Mouse (Mus musculus) kidney, adult 9 months (tissue): ENCODE measurements at regions not wholly inside any gene's neighbourhood (a gene's known extent, or its start where the extent isn't known, plus 50 kb on each side); places are given as distances from the start of the nearest gene placed in this dataset.

Experiments
- DNase-seq: peaks from one replicate; pipeline ENCODE4 v3.0.0; 2022

DNA sequence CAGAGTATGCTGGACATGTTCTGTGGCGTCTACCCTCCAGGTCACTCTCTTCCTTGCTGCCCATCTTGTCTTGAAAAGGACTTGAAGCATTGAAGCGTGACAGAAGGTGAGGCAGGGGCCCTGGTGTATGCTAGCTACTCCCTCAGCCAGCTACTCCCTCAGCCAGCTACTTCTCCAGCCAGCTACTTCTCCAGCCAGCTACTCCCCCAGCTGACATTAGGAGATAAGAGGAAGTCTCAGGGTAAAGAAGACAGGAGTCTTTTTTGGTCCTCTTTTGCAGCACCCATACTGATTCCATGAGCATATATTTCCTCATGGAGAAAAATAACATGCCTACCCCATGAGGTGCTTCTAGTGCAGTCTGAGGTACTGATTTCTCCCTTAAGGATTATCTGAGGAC lies 111.6 kb upstream of the Irf2bp2 start:
- DNase-seq, result no peak

- DNase-seq, result no peak
Measured at GRCm38 (mm10) chr8:126704706-126705105, 110.9 kb upstream of the Irf2bp2 start.

- DNase-seq, result no peak
Measured at GRCm38 (mm10) chr8:126703546-126703945, 109.8 kb upstream of the Irf2bp2 start.

GRCm38 (mm10) chr8:126702294-126702693 lies 108.5 kb upstream of the Irf2bp2 start:
- DNase-seq, result no peak

GRCm38 (mm10) chr8:126699389-126699775 lies 105.6 kb upstream of the Irf2bp2 start:
- no peak for DNase-seq

DNA sequence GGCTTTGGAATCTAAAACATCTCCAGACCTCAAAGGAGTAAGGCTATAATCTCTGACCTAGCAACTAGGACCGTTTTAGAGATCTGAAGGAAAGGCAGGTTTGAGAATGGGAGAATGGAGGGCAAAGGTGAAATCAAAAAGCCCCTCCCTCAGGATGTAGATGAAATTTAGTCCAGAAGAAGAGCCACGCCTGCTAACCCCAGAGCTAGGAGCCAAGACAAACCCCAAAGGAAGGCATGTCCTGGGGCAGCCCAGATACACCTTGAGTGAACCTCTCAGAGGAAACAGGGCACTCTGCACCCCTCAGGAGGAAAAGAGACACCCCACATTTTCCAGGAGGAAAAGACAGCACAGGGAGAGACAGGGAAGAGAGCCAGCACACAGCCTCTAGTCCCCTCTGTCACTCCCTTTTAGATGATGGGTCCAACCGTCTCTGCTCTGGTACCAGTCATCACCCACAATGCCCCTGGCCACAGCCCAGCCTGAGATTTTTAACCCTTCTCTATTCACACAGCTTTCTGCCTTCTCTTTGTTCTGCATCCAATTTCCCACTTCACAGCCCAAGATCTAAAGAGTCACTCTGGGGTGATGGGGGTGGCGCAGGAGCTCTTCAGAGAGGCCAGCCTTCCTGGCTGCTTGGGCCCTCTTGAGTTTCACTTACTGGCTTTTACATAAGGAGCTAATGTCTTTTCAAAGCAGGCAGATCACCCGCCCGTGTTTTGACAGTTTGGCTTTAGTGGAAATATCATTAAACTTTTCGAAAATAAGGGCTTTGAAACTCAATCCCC lies 105.0 kb upstream of the Irf2bp2 start:
- no peak for DNase-seq

- no peak for DNase-seq
Measured at GRCm38 (mm10) chr8:126696346-126697010, 102.7 kb upstream of the Irf2bp2 start.

DNA sequence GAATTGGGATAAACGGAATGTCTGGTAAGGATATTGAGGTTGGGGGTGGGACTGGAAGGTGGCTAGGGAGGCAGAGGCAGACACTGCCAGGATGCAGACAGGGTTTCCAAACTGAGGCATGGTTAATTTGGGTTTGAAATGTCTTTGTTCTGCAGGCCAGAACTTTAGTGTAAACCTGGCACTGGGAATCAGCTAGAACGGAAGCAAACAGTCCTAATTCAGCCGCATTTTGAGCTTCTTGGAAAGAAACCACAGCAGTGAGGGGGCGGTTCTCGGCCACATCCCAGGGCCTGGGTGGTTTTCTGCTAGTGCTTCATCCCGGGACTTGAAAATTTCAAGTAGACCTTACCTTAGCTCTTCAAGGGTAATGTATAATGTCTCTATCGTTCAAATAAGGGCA lies 100.6 kb upstream of the Irf2bp2 start:
- DNase-seq, result no peak

- no peak for DNase-seq
Measured at GRCm38 (mm10) chr8:126693642-126694041, 99.9 kb upstream of the Irf2bp2 start.

DNA sequence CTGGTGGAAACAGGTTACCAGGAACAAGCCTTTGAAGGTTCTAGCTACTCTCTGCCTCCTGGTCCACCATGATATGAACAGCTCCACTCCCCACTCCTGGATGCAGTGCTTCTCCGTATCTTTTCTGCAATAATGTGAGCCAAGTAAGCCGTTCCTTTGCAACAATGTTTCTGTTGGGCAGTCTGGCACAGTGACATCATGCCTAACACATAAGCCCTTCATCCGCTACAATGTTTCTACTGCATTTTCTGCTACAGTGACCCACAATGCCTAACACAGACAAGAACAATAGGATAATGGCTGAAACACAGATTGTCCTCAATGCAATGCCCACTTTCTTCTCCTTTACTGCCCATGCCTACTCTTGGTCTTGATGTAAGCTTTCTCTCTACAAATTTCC lies 98.9 kb upstream of the Irf2bp2 start:
- no peak for DNase-seq

GRCm38 (mm10) chr8:126692263-126692662 lies 98.5 kb upstream of the Irf2bp2 start:
- DNase-seq, result peak; percentile 73

DNA sequence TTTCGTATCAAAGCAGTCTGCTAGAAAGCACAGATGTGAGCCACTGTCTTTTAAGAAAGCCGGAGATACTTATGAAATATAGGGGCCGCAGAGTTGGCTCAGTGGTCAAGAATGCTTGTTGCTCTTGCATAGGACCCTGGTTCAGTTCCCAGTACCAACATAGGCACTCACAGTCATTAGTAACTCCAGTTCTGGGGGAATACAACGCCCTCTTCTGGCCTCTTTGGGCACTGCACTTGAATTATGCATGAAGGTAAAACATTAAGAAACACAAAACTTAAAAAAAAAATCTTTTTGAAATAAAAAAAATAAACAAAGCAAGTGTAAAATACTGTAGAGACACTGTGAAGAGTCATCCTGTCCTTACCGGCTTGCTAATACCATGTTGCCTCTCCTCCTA lies 94.7 kb upstream of the Irf2bp2 start:
- DNase-seq, result no peak

- DNase-seq, result no peak
Measured at GRCm38 (mm10) chr8:126688014-126688413, 94.2 kb upstream of the Irf2bp2 start.

DNA sequence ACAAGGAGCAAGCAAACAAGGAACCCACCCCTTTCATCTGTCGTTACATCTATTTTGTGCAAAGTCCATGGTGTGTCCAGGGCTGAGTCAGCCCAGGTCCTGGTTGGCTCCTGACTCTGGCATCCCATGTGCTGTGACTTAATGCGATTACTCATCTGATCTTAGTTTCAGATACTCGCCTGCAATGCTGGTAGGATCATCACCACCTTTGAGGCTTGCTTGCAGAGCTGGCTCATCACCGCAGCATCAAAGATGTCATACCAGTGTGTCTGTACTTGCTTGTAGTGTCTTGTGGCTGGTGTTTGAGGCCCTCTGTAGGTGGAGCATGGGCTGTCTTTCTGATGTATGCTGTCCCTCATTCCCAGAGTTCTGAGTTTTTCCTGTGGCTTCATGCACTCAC lies 93.0 kb upstream of the Irf2bp2 start:
- DNase-seq, result no peak

DNA sequence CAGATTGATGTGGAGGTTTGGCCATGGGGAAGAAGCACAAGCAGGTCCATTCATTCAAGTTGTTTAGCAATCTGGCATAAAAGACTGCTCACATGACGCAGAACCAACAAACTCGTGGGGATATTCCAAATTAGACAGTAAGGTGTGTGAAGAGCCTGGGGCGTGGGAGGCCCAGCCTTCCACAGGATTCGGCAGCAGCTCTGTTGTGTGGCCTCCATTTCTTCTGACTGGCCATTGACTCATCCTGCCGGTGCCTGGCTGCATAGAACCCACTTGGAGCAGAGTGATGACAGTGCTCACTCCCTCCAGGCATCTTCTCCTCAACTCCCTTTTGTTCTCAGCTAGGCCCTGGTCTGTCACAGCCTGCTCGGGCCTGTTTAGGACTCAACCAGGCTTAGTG lies 91.6 kb upstream of the Irf2bp2 start:
- DNase-seq, result no peak

GRCm38 (mm10) chr8:126683950-126684349 lies 90.2 kb upstream of the Irf2bp2 start:
- DNase-seq, result no peak

DNA sequence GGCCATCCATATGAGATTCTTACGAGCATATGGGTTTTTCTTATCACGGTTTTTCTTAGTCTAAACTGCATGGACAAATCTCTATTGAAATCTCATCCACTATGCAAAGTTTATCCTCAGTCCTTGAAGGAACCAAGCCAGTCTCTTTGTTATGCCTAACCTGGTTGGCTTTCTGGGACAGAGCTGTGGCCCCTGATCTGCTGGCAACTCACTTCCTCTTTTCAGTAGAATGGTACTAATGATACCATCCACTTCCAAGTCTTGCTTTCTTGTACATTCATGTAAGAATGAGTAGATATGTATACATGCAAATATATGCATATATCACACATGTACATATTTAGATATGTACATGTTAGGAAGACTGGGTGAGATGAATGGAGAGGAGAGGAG lies 89.8 kb upstream of the Irf2bp2 start:
- DNase-seq, result no peak

GRCm38 (mm10) chr8:126682817-126683554 lies 89.2 kb upstream of the Irf2bp2 start:
- DNase-seq, result no peak

GRCm38 (mm10) chr8:126681948-126682651 lies 88.3 kb upstream of the Irf2bp2 start:
- no peak for DNase-seq

DNA sequence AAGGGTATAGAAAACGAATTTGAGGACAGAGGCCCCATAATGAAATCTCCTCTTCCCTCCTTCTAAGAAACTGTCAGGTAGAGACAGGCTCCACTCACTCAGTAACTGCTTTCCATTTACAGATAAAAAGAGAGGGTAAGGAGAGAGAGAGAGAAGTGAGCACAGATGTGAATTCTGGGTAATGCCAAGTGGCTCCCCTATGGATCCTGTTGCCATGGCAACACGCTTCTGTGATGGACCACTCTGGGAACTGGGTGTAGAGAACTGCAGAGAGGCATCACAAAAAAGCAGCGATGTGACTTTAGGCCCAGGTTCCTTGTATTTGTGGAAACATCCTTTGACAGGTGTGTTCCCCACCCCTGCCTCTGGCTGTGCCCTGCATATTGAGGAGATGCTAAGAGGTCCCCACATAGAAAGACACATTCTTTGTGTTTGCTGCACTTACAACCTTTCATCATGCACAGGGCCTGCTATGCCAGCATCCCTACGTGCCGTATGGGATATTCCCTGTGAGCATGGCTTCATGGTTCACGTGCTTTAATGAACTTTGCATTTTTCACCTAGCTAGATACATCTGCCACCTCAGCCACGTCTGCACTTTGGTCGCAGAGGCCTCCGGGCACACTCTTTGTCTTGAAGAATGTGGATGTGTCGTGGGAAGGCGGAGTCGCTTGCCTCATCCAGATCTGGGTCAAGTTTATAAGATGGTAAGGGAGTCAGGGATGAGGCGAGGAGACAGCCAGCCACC lies 84.4 kb upstream of the Irf2bp2 start:
- DNase-seq, result no peak

DNA sequence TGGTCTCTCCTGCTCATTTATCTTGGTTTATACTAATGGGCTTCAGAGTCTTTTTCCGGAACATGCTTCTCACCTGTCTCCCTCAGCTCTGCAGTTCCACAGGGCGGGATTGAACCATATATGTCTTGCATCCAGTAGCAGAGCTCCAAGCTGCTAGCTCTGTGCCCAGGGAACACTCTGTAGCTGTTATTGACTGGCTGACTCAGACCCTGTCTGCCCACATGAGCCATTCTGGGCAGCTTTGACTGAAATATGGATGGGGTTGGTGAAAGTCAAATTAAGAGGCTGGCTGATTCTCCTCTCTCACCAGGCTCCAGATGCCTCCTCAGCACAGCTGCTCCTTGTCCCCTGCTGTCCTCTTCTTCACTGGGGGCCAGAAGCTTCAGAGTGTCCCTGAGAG lies 81.4 kb upstream of the Irf2bp2 start:
- no peak for DNase-seq

GRCm38 (mm10) chr8:126673038-126673740 lies 79.4 kb upstream of the Irf2bp2 start:
- DNase-seq, result no peak
